Mouse (Mus musculus): ENCODE data around the gene Cgrrf1.

DNA sequence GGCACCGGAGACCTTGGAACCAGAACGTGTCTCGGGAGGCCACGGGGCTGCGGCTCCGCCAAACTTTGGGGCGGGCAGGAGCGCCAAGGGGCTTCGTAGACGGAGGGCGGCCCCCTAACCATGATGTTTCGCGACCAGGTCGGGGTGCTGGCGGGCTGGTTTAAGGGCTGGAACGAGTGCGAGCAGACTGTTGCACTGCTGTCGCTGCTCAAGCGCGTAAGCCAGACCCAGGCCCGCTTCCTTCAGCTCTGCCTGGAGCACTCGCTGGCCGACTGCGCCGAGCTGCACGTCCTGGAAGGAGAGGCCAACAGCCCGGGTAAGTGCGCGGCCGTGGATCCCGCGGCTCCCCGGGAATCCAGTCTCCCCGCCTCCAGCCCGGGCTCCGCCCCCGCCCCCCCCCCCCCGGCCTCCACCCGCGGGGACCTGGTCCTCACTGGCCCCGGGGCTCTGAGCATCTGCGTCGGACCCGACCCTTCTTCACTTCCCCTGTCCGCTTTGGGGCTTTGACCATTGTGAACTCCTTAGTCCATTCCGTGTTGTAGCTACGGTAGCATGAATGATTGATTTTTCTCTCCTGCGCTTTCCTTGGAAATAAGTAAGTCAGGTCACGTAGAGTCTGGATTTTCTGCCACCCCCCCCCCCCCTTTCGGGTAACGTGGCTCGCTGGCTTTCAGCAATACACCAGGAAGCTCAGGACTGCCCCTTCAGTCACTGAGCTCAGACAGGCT lies 52.9 kb downstream of the Cgrrf1 start:
- TF ChIP-seq CTCF (IDR thresholded peaks at IDR 0.05; ENCODE audit: control insufficient read depth, insufficient read depth, insufficient replicate concordance, low read depth, low read length) (no peak), POLR2A (IDR thresholded peaks at IDR 0.05; ENCODE audit: control insufficient read depth, low read depth, low read length) (no peak)
